Mouse (Mus musculus) liver, adult 2 months (tissue): ENCODE data around the gene E2f4.
A peak's percentile ranks its signal among the peaks of the same experiment; 100 is the strongest.

Experiments used
- CTCF ChIP-seq: fragments of 200-500 bp; IDR thresholded peaks from 2 replicates; pipeline ENCODE4 v1.5.1; 2011; ENCODE audit warnings: low read depth, low read length, control low read depth
- POLR2A ChIP-seq: fragments of 200-500 bp; IDR thresholded peaks from 2 replicates; pipeline ENCODE4 v1.6.1; 2011; ENCODE audit warnings: low read length, control low read depth; ENCODE audit not compliant: insufficient read depth; ENCODE audit errors: extremely low read depth

DNA sequence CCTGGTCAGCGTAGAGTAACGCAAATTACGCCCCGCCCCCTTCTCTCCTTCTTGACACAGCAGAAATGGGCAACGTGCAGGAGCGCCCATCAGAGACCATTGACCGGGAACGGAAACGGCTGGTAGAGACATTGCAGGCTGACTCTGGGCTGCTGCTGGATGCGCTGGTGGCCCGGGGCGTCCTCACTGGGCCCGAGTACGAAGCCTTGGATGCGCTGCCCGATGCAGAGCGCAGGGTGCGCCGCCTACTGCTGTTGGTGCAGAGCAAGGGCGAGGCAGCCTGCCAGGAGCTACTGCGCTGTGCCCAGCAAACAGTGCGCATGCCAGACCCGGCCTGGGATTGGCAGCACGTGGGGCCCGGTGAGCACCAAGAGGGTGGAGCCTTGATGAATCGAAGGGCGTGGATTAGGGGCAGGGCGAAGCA, 18.5 kb upstream of the E2f4 start:
- TF ChIP-seq CTCF (peak; percentile 61), POLR2A (no peak)
